Mouse (Mus musculus) retina, embryonic 14.5 days (tissue): ENCODE measurements at regions not wholly inside any gene's neighbourhood (a gene's known extent, or its start where the extent isn't known, plus 50 kb on each side); places are given as distances from the start of the nearest gene placed in this dataset.

ENCODE experiments used
- DNase-seq: peaks from one replicate; pipeline ENCODE4 v3.0.0-alpha.2; 2015; ENCODE audit warnings: low spot score

DNA sequence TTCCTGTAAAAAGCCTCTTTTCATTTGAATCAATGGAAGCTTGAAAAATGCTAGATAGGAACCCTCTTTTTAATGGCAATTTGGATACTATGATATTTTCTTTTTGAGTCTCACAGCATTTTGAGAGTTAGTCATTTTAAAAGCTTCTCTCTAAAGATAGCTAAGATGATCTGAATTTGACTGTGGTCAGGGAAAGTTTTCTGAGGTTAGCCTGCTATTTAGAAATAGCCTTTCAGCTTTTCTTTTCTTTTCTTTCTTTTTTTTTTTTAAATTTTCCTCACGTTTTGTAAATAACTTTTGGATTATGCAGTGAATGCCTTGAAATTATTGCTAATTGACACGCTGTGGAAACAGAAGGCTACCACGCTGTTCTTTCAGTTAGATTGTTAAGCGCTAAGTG is 387.3 kb upstream of the Zeb2 start:
- no peak for DNase-seq

DNA sequence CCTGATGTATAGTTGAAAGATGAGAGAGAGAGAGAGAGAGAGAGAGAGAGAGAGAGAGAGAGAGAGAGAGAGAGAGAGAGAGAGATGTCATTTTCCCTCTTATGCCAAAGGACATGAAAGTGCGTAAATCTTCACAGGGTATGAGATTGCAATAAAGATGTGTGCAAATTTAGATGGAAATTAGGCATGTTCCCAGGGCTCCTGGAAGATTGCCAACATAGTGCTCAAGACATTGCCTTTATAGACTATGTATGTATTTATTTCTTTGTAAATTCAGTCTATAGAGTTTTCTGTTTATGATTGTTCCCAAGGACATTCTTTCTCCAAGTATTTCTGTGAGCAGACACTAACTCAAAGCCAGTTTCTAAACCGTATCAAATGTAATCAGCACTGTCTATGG is 376.5 kb upstream of the Zeb2 start:
- no peak for DNase-seq

DNA sequence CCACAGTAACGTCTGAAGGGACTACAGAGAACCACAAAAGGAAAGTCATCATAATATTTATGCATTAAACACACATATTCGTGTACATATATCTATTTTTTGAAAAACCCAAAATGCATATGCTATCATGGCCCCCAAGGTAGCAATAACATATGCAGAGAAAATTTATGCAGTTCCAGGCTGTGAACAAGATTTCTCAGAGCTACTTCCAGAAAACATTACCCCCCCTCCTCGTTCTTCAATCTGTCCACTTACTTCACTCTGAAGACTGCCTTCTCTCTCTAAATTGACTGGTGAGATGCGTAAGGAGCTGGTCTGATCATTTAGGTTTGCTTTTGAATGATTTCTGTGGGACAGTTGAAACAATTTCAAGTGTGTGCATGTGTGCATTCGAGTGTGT is 369.3 kb upstream of the Zeb2 start:
- no peak for DNase-seq

DNA sequence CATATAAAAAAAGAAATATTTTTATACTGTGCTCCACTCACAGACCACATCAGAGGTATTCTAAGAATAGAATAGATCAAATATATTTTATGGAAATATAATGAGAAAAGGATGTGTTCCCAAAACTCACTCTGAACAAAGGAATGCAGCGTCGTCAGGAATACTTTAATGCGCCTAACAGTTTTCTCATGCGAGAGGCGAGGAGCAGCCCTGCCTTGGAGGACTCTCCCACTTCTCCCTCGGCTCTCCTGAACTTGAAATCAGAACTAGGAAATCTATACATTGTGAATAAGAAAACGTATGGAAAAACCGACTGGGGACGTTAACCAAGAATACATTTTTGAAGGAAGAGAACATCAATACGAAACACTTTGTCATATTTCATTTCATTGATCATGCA is 368.3 kb upstream of the Zeb2 start:
- no peak for DNase-seq

DNA sequence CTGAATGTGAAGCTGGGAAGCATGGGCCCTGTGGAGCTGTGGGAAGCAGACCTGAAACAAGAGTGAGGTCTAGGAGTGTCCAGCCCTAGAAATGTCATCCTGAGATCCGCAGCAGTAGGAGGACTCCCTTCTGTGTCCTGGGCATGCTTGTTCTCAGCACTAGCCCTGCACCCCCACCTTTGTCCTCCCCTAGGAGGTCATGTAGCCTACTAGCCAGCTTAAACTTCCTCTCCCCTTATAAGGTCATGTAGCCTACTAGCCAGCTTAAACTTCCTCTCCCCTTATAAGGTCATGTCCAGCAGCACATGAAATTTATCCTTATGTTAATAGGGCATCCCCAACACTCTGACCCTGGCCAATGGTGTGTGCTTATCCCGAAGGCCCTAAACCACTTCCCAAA is 363.5 kb upstream of the Zeb2 start:
- DNase-seq, result no peak

DNA sequence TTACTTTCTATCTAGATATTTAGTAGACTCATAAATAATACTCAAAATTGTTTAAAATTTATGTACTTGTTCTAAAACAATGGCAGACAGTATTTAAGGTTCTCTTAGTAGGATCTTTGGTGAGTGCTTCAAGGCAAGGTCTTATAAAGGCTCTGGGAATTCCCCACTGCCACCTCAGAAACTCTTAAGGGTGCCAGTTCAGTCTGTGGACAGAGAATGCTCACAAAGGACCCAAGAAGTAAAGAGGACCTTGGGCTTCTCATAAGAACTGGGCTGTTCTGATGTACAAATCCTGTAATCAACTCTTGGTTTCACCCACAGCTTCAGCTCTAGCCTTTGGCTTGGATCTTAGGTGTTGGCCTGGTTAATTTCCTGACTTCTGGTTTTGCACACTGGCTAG is 358.8 kb upstream of the Zeb2 start:
- no peak for DNase-seq

DNA sequence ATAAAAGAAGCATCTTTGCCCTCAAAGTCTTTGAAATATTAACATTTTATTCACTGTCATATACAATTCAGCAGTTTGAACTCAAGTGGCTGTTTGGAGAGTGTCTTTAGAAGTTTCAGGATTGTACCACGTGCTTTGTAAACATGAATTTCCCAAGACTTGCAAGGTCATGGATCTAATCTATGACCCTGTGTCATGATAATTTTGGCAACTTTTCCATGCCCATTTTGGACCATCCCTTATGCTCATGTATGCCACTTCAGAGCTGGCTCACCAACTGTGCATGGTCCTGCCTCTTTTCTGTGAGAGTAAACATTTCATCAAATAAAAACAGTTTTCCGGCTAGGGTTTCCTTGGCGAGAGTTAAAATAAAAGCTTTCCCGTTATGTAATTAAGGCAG is 347.1 kb upstream of the Zeb2 start:
- DNase-seq, result no peak

DNA sequence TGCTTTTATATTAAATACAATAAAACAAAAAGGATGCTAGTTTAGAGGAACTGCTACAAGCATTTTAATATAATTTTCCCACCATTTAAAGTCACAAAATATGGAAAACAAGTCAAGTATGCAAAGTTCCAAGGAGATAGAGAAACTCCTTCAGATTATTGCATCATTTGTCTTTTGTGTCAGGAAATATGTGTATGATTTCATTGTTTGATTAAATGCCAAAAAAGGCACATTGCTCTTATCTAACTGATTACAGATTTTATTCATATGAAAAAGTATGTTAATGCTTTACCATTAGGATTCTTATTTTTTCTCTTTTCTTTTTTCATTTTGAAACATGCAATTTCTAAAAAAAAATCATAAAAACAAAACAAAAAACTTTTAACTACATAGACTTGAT is 342.2 kb upstream of the Zeb2 start:
- no peak for DNase-seq

DNA sequence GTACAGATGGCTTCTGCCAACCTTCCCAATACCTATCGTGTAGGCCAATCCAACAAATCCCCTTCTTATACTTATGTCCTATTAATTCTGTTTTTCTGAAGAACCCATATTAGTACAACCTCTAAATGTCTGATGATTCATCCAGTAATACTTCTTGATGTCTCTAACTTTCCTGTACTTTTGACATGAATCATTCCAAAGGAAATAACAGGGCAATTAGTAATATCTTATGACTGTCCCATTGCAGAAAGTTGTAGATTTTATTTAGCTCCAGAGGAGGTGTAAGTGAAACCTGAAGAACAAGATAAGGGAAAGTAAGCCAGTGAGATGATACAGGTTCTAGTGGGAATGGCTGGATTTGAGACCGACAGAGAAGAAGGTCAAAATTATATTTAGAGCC is 337.6 kb upstream of the Zeb2 start:
- no peak for DNase-seq

DNA sequence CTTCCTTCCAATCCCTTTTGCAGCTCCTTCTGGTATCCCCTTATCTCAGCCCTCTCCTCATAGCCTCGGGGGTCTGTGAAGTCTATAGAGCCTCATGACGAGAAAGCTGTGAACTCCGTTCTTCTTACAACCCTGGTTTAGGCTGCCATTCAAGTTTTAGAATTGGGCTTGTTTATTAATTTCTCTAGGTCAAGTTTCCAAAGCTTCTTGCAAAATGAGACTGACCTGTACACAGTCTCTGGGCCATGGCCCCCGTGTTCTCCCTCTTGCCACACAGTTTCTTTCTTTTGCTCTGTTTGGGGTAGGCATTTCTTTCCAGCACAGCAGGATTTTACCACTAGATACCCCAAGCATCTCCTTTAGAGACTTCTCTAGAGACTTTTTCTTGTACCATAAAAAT is 322.0 kb upstream of the Zeb2 start:
- no peak for DNase-seq

DNA sequence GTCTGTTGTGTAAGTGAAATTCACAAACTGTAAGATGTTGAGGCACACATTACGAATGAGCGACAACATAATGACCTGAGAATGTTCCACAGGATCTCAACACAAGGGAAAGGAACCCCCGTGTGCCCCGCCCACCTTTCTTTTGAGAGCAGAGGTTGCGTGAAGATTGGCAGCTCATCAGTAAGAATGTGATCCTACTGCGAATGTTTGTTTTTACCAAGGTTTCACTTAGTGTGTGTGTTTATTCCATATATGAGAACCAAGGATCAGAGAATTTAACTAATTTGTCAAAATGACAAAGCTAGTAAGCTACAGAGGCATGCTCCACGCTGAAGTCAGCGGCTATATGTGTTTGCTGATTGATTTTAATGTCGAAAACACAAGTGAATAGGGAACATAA is 321.5 kb upstream of the Zeb2 start:
- DNase-seq, result no peak

DNA sequence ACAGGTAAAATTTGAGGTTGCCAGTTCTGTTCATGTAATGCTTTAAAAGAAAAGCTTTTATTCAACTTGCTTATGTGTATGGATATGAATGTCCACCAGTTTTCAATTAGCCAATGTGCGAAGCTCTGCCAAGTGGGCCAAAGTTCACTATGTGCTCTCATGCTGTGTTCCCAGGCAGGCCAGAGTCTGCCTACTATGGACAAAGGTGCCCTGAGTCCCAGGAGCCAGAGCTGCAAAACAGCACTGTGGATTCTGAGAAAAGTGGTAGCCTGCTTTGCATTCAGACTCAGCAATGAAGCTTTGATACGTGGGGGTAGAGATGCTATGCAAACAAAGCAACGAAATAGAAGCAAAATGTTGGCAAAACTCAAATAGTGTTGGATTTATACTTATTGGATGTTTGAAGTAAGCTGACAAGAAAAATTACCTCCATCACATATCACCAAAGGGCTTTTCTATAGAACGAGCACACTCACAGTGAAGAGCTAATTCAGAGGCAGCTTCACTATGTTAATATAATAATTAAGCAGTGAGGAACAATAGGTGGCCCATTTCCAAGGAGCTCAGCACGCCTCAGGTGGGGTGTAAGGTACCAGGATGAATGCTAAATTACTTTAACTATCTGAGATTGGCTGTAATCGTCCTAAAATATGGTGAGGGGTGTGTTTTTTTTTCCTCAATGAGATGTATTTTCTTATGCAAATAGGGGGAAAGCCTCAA is 318.2 kb upstream of the Zeb2 start:
- no peak for DNase-seq

DNA sequence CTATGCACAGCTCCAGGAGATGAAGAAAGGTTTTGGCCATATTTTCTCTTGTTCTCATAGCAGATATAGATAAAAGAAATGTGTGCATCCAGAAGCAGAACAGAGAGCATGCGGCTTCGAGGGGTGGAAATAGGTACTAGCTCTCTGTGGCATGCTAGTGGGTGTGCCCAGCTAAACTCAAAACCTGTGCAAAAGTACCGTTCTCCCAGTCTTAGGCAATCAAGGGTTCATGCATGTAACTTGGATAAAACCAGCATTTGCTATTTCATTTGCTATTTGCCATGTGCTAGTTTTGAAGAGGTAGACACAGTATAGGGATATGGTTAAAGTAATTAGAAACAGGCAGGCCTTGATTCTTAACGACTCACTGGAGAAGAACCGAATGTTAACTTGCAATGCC is 317.6 kb upstream of the Zeb2 start:
- DNase-seq, result no peak

DNA sequence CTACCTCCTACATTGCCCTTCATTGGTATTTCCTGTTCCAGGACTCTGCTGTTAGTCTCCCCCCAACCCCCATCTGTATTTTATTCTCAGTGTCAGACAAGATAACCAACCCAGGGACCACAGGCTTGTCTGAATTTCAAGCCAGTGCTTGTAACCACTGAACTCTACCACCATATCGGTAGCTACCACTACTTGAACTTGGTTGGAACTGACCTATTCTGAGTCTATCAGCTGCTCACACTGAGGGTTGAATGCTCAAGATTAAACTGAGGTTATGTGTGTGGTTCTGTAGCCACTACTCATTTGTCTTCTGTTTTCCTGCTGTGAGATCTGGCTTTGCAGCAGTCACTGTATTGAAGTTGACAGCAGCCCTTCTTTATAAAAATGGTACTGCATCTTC is 317.0 kb upstream of the Zeb2 start:
- DNase-seq, result no peak

DNA sequence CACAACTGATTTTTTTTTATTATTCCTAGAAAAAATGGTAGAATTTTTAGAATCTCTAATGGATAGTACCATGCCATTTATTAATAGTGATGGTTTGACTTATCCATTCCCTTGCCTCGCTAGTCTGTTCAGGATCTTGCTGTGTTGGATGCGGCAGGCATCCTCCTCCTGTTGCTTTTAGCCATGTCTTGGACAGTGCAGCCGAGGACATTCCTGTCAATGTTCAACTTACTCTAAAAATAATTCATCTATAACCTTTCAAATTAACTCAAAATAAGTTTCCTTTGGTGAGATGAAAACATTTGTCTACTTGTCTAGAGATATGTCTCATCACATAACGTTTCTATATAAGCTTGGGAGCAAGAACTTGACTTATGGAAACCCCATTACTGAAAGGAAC is 314.2 kb upstream of the Zeb2 start:
- no peak for DNase-seq

DNA sequence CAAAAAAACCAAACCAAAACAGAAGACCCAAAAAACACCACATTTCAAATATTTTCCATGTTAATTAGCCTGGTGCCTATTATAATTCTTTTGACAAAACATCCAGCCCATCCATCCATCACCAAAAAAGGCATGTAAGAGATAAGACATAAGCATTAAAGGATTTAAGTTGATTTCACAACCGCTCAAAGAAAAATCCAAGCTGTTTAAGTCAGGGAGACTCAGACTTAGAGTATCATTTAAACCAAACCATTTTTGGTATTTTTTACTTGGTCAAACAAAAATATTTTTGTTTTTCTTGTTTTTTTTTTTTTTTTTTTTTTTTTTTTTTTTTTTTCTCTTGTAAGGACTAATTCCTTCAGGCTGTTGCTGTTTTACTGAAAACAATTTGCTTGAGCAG is 304.6 kb upstream of the Zeb2 start:
- DNase-seq, result no peak

DNA sequence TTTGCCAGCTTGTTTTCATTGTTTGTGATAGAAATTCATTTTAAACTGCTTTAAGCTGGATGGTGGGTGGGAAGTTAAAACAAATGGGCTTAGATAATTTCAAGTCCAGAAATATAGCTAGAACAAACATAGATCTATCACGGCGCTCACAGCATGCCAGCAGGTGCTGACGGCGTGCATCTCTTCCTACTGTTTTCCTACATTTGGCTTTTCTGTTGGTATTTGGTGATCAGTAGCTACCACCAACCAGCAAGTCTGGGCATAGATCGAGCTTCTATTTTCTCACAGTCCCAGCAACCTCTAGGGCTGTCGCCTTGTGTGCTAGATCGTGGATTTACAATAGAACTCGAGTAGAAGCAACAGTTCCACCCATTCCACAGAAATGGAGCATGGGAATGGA is 290.9 kb upstream of the Zeb2 start:
- DNase-seq, result no peak

DNA sequence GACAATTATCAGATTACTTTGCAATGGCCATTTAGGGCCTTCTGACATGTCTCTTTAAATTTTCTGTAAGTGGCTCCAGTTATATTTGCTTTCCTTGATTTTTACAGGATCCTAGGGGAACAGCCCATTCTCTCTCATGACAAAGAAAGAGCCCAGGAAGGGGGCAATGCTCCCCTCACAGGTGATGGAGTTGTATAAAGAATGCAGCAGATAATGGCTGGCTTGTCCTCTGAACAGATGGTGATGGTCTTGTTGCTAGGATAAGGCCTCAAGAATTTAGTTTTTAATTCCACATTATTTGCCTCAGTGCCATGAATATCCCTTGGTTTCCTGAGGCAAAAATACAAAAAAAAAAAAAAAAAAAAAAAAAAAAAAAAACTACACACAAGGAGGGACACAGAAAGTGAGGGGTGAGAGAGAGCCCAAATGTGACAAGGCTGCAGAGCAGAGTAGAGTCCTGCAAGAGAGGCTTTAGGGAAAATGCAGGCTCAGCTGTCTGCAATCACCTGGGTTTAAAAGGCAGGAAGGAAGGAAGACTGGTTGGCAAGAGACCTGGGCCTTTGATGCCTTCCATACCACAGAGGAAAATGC is 272.8 kb upstream of the Zeb2 start:
- DNase-seq, result no peak

DNA sequence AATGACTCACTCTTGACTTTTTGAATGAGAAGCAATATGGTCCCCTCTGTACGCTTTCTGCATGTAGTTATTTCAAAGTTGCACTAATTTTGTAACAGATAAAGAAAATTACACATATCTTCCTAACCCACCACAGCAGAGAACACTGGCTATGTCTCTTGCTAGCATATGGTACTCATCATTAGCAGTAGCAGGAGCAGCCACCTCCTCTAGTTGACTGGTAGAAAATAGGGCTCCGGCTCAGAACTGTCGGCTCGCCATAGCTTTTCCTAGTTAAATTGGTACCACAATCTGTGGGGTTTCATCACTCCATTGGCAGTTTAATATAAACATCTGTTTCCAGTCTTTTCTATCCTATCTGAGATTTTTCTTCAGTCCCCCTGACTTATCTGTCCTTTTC is 254.1 kb upstream of the Zeb2 start:
- no peak for DNase-seq

DNA sequence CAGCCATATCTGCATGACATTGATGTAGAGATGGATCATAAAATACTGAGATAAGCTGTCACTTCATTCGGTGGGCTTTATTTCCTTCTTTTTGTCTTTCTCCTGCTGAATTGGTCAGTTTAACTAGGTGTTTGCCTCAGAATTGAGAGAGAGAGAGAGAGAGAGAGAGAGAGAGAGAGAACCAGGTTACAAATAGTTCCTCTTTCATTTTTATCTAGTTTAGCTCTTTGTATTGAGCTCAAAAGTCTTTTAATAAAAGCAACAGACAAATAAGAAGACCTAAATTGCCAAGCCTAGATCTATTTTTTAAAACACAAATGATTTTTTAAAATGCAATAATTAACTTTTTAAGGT is 253.4 kb upstream of the Zeb2 start:
- no peak for DNase-seq

DNA sequence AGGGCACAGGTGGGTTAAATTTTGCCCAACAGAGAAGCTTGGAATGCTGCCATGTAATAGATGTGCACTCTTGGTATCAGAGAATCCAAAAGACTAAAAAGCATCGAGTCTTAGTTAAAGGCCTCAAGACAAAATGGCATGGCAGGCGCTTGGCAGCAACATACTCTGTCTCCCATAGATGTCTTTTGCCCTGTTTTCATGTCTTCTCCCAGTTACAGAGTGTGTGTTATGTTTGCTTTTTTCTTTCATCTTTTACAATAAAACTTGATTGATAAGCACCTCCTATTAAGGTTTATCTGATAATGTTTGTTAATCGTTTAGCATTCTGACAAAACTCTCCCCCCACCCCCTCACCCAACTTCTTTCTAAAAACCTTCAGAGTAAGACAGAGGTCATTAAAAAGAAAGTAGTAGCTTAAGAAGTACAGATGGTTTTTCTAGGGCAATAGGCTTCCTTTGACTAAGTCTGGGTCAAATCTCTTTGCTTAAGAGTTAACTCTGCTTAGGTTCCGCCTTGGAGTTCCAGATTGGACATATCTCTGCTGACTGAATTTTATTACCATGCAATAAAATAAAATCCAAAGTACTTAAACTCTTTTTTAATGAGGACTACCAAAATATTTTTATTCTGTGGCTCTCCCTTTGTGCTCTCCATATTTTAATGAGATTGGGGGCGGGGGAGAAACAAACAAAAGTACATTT is 252.9 kb upstream of the Zeb2 start:
- no peak for DNase-seq

DNA sequence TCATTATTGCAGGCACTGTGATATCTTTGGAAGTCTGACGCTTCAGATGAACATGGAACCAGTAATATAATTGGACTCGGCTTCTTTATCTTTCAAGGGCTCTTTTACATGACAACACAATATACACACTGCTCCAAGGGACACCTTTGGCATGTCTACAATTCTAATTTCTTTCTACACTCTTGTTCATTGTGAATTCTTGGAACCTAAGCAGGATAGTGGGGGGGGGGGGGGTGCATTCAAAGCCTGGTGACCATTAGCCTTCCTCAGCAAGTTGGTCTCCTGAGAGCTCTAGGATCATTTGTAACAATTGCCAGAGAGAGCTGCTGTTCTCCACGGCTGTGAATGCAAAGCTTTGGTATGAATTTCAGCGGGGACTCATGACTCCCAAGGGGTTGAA is 252.2 kb upstream of the Zeb2 start:
- no peak for DNase-seq

DNA sequence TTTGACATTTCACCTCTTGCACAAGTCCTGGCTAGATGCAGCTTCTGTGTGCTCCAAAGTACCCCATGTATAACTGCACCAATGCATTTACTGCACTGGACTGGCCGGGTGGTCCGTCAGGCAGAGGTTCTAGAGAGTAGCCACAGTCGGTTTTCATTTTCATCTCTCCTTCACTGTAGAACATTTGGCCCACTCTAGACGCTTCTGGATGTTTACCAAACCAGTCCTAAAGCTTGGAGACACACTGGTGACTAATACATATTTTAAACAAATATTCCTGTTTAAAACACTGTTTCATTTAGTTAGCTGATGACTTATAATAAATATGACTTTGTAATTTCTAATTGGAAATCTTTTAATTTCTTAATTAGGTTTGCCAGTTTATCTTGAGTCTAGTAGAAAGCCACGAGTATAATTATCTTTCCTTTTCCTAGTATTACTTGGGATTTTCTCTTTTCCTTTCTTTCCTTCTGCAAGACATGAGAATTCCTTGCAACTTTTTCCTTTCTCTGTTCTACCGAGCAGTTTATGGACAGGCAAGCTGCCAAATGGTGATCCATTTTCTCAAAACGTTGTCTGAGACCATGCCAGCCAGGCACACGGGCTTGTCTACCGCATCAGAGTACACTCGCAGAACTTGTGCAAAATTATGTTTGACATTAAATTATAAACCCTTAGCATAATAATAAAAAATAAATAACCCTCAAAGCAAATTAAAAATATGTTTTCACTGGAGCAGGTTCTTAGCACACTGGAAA is 250.4 kb upstream of the Zeb2 start:
- DNase-seq, result no peak
